Mouse (Mus musculus): Measurements from ENCODE around the gene Cenpe. TPM values are rescaled to one million over a fixed set of nuclear protein-coding genes. Genes with fewer than 3 reads are reported as not detected.
"Not testable (repeated sequence)": the region's sequence is repeated elsewhere in the genome, so short reads cannot be mapped to it uniquely, and the experiment has no call there.

Cenpe gene
- total RNA-seq (2021) = 1 to 10 TPM in 1 of 2 experiments, under 1 TPM in 1; 0.82 to 1.1 TPM
- long read RNA-seq, experiment 1 = 0 reads
- long read RNA-seq, experiment 2 = 0 reads

GRCm38 (mm10) chr3:135211805-135212657, at the start of gene Cenpe:
Cenpe (plus strand) TSS chr3:135212537.
- peak; percentile 91 to 94 for DNase-seq

- no peak for DNase-seq
Observed at GRCm38 (mm10) chr3:135171898-135172446, 40.4 kb upstream of the Cenpe start.

- DNase-seq = peak in 1 of 2 experiments; percentile 7
Observed at GRCm38 (mm10) chr3:135191861-135192260, 20.5 kb upstream of the Cenpe start.

- not testable (repeated sequence) for DNase-seq
Observed at GRCm38 (mm10) chr3:135198051-135198450, 14.3 kb upstream of the Cenpe start.

GRCm38 (mm10) chr3:135200409-135201303, 11.7 kb upstream of the Cenpe start:
- DNase-seq = no peak

GRCm38 (mm10) chr3:135206621-135207020, 5.7 kb upstream of the Cenpe start:
- DNase-seq = peak in 1 of 2 experiments; percentile 14

GRCm38 (mm10) chr3:135212658-135213350, 467 bp downstream of the Cenpe start:
- no peak for DNase-seq

- no peak for DNase-seq
Observed at GRCm38 (mm10) chr3:135232058-135232457, 19.7 kb downstream of the Cenpe start.

- DNase-seq = no peak
Observed at GRCm38 (mm10) chr3:135232462-135232861, 20.1 kb downstream of the Cenpe start.

- DNase-seq = no peak
Observed at GRCm38 (mm10) chr3:135245733-135246132, 33.4 kb downstream of the Cenpe start.

GRCm38 (mm10) chr3:135246828-135247227, 34.5 kb downstream of the Cenpe start:
- DNase-seq = no peak

- DNase-seq = no peak
Observed at GRCm38 (mm10) chr3:135249104-135249503, 36.8 kb downstream of the Cenpe start.

GRCm38 (mm10) chr3:135251825-135252224, 39.5 kb downstream of the Cenpe start:
- no peak for DNase-seq

GRCm38 (mm10) chr3:135254784-135255183, 42.4 kb downstream of the Cenpe start:
- DNase-seq = no peak

- DNase-seq = no peak
Observed at GRCm38 (mm10) chr3:135258919-135259318, 46.6 kb downstream of the Cenpe start.

- no peak for DNase-seq
Observed at GRCm38 (mm10) chr3:135260233-135260632, 47.9 kb downstream of the Cenpe start.

- DNase-seq = no peak
Observed at GRCm38 (mm10) chr3:135268616-135269015, 56.3 kb downstream of the Cenpe start.

- DNase-seq = no peak
Observed at GRCm38 (mm10) chr3:135269391-135269990, 57.2 kb downstream of the Cenpe start.

- DNase-seq = no peak
Observed at GRCm38 (mm10) chr3:135272627-135273026, 60.3 kb downstream of the Cenpe start.

- no peak for DNase-seq
Observed at GRCm38 (mm10) chr3:135273047-135273446, 60.7 kb downstream of the Cenpe start.

- no peak for DNase-seq
Observed at GRCm38 (mm10) chr3:135280160-135280559, 67.8 kb downstream of the Cenpe start.

Measured in heart, adult 18-20 months (tissue).